Mouse (Mus musculus): ENCODE data around the gene Slc5a5.

- TF ChIP-seq GATA1 (IDR thresholded peaks at IDR 0.05; ENCODE audit: borderline replicate concordance, low read length): no peak
- no peak for TF ChIP-seq FLI1 (IDR thresholded peaks at IDR 0.05; ENCODE audit: low read length)
Measured at GRCm38 (mm10) chr8:70869199-70869571, 23.4 kb downstream of the Slc5a5 start.
